Mouse (Mus musculus) spleen, adult 2 months (tissue): ENCODE measurements around the gene Tas2r109.

Experiments
- CTCF ChIP-seq: fragments of 200-500 bp; IDR thresholded peaks from 2 replicates; pipeline ENCODE4 v1.5.1; 2011; ENCODE audit warnings: mild to moderate bottlenecking, inconsistent platforms; ENCODE audit not compliant: insufficient read depth, insufficient read length, insufficient replicate concordance; ENCODE audit errors: extremely low read depth
- POLR2A ChIP-seq: fragments of 200-500 bp; IDR thresholded peaks from 2 replicates; pipeline ENCODE4 v1.6.1; 2011; ENCODE audit warnings: low read depth, low read length, inconsistent platforms

GRCm38 (mm10) chr6:132950802-132951201, 30.0 kb downstream of the Tas2r109 start, which contains the start of gene Tas2r129:
- TF ChIP-seq POLR2A (no peak), CTCF (no peak)
